Mouse (Mus musculus): ENCODE measurements around the gene Edrf1. TPM values are rescaled to one million over a fixed set of nuclear protein-coding genes. Genes with fewer than 3 reads are reported as not detected.
A peak's percentile ranks its signal among the peaks of the same experiment; 100 is the strongest.

Edrf1 gene
- polyA plus RNA-seq, 1 experiment = 28.3 TPM

DNA sequence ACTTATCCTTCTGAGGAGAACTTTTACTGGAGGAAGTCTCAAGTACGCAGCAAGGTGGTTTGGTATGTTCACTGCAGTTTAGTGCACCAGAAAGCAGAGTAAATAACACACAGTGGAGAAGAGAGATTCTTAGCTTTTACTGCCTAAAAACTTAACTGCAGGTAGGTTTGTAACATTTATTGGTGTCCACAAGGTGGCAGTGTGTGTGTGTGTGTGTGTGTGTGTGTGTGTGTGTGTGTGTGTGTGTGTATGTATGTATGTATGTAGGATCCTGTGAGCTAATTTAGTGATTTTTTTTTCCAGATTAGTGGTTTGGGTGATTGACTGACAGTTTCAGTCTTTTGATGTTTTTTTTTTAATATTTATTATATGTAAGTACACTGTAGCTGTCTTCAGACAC, 31.7 kb downstream of the Edrf1 start:
- no peak overlapping the region for H3K27ac ChIP-seq (ENCODE audit: insufficient read depth, low read length)
- no peak for DNase-seq
- 93% methylated on average over 1 of the region's 1 CpGs for WGBS
- H3K27me3 ChIP-seq (ENCODE audit: control insufficient read depth, insufficient read depth, low read length) = no peaks in the 10 kb centered on the region
- no peaks in the 10 kb centered on the region for H3K4me1 ChIP-seq (ENCODE audit: control insufficient read depth, insufficient read depth, low read length)
- TF ChIP-seq CTCF (IDR thresholded peaks at IDR 0.05; ENCODE audit: borderline replicate concordance, insufficient read depth, low read depth, low read length) (peak; percentile 11; the same call in 1 of the 2 replicates), POLR2A (IDR thresholded peaks at IDR 0.05; ENCODE audit: borderline replicate concordance, insufficient read depth, low read length) (no peak)
- no peak overlapping the region for H3K4me3 ChIP-seq (replicated peaks; ENCODE audit: insufficient read depth, low read depth, low read length)

DNA sequence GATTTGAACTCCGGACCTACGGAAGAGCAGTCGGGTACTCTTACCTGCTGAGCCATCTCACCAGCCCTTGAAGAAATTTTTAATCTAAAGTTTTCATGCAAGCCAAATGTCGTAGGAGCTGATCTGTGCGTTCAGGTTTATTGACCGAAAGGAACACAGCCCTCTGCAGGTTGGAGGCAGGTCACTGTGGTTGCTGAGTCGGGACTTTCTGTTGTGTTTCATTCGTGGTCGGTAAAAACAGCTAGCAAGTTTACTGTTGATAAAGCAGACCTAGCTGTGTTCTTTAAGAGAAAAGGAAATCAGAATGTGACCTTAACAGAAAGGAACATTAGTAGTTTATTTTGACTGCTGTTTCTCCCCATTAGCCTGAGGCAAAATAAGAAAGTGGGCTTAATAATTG, 32.6 kb downstream of the Edrf1 start:
- no peak overlapping the region for H3K27ac ChIP-seq (ENCODE audit: insufficient read depth, low read length)
- DNase-seq = no peak
- WGBS = 93% methylated on average over 9 of the region's 9 CpGs
- no peak overlapping the region for H3K4me3 ChIP-seq (replicated peaks; ENCODE audit: insufficient read depth, low read depth, low read length)
- H3K27me3 ChIP-seq (ENCODE audit: control insufficient read depth, insufficient read depth, low read length) = no peaks in the 10 kb centered on the region
- no peaks in the 10 kb centered on the region for H3K4me1 ChIP-seq (ENCODE audit: control insufficient read depth, insufficient read depth, low read length)
- TF ChIP-seq CTCF (IDR thresholded peaks at IDR 0.05; ENCODE audit: borderline replicate concordance, insufficient read depth, low read depth, low read length) = no peak
- TF ChIP-seq POLR2A (IDR thresholded peaks at IDR 0.05; ENCODE audit: borderline replicate concordance, insufficient read depth, low read length) = no peak

DNA sequence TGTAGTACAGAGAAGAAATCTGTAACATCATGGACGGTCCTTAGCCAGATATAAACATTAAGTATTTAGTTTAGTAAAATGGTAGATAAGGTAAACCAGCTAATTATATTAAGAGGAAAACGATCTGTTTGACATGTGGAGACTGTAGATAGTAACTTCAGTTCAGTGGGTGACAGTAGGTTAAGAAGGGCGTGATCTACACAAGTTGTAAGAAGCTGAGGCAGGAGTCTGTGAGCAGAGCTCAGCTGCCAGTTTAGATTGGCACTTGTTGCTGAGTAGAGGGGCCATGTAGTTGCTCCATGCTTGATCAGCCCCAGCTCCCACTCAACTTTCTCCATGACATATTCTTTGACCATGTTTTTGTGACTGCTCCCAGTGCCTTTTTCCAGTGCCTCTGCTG, 33.5 kb downstream of the Edrf1 start:
- Histone ChIP-seq H3K27me3 (ENCODE audit: control insufficient read depth, insufficient read depth, low read length) (no peaks in the 10 kb centered on the region), H3K4me3 (replicated peaks; ENCODE audit: insufficient read depth, low read depth, low read length) (no peak overlapping the region), H3K4me1 (ENCODE audit: control insufficient read depth, insufficient read depth, low read length) (no peaks in the 10 kb centered on the region), H3K27ac (ENCODE audit: insufficient read depth, low read length) (no peak overlapping the region)
- DNase-seq = no peak
- TF ChIP-seq CTCF (IDR thresholded peaks at IDR 0.05; ENCODE audit: borderline replicate concordance, insufficient read depth, low read depth, low read length) (no peak), POLR2A (IDR thresholded peaks at IDR 0.05; ENCODE audit: borderline replicate concordance, insufficient read depth, low read length) (no peak)
- WGBS = 92% methylated on average over 3 of the region's 3 CpGs

DNA sequence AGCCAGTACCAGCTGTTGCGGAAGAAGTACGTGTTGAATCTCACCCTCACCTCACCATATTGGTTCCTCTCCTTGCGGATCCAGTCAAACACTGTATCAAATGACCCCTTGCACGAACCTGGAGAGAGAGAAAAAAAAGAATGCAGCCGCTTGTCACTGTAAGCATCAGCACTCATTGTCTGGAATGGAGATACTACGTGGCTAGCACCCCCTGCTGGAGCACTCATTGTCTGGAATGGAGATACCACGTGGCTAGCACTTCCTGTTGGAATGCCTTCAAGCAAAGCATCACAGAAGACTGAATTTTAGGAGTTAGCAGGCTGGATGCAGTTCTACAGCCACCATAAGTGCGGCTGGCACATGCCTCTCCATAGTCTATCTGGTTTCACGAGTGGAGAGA, 38.7 kb downstream of the Edrf1 start:
- WGBS = 71% methylated on average over 9 of the region's 9 CpGs
- TF ChIP-seq POLR2A (IDR thresholded peaks at IDR 0.05; ENCODE audit: borderline replicate concordance, insufficient read depth, low read length) = no peak
- no peak; the same call in 1 of the 2 replicates for TF ChIP-seq CTCF (IDR thresholded peaks at IDR 0.05; ENCODE audit: borderline replicate concordance, insufficient read depth, low read depth, low read length)
- Histone ChIP-seq H3K27ac (ENCODE audit: insufficient read depth, low read length) (no peak overlapping the region), H3K4me1 (ENCODE audit: control insufficient read depth, insufficient read depth, low read length) (peaks cover 21% of the 10 kb centered on the region), H3K27me3 (ENCODE audit: control insufficient read depth, insufficient read depth, low read length) (no peaks in the 10 kb centered on the region), H3K4me3 (replicated peaks; ENCODE audit: insufficient read depth, low read depth, low read length) (no peak overlapping the region)
- DNase-seq = no peak

DNA sequence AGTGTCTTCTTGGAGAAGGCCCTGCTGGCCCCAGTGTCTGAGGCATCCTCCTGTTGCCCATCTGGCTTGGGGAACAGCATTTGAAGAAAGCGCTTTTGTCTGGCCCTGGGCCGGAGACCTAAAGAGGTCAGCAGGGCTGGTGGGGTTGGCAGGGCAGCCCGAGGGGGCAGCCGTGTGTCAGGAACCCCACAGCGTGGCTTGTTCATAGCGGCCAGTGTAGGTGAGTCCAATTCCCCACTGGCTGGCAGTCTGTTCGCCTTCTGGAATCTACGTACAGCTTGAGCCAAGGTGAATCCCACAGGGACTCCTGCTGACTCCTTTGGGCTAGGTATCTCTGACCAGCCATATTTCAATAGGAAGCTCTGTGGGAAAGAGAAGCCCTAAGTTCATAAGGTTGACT, 41.4 kb downstream of the Edrf1 start:
- WGBS = 10% methylated on average over 8 of the region's 8 CpGs
- TF ChIP-seq POLR2A (IDR thresholded peaks at IDR 0.05; ENCODE audit: borderline replicate concordance, insufficient read depth, low read length) = no peak
- no peak for TF ChIP-seq CTCF (IDR thresholded peaks at IDR 0.05; ENCODE audit: borderline replicate concordance, insufficient read depth, low read depth, low read length)
- H3K27me3 ChIP-seq (ENCODE audit: control insufficient read depth, insufficient read depth, low read length) = no peaks in the 10 kb centered on the region
- no peak overlapping the region for H3K4me3 ChIP-seq (replicated peaks; ENCODE audit: insufficient read depth, low read depth, low read length)
- H3K27ac ChIP-seq (ENCODE audit: insufficient read depth, low read length) = no peak overlapping the region
- DNase-seq = peak; percentile 77 to 86
- H3K4me1 ChIP-seq (ENCODE audit: control insufficient read depth, insufficient read depth, low read length) = peaks cover 21% of the 10 kb centered on the region

DNA sequence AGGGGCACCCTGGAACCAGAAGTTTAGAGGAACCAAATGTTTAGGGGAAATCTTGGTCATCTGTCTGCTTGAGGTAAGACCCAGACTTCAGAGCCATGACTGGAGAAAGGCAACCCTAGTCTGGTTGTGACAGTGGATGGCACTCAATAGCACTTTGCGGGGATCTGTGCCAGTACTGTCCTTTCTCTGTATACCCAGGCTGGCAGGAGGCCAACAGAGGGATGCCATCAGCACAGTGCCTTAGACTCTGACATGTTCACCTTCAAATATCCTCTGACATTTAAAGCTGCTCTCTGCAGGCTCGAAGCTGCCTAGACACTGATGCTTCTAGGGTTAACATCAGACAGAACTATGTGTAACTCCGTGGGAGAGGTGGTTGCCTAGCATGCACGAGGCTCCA, 42.1 kb downstream of the Edrf1 start:
- DNase-seq = peak; percentile 54
- Histone ChIP-seq H3K4me3 (replicated peaks; ENCODE audit: insufficient read depth, low read depth, low read length) (no peak overlapping the region), H3K4me1 (ENCODE audit: control insufficient read depth, insufficient read depth, low read length) (peaks cover 21% of the 10 kb centered on the region), H3K27ac (ENCODE audit: insufficient read depth, low read length) (no peak overlapping the region), H3K27me3 (ENCODE audit: control insufficient read depth, insufficient read depth, low read length) (no peaks in the 10 kb centered on the region)
- WGBS = 17% methylated on average over 4 of the region's 4 CpGs
- TF ChIP-seq POLR2A (IDR thresholded peaks at IDR 0.05; ENCODE audit: borderline replicate concordance, insufficient read depth, low read length) (no peak), CTCF (IDR thresholded peaks at IDR 0.05; ENCODE audit: borderline replicate concordance, insufficient read depth, low read depth, low read length) (no peak)

DNA sequence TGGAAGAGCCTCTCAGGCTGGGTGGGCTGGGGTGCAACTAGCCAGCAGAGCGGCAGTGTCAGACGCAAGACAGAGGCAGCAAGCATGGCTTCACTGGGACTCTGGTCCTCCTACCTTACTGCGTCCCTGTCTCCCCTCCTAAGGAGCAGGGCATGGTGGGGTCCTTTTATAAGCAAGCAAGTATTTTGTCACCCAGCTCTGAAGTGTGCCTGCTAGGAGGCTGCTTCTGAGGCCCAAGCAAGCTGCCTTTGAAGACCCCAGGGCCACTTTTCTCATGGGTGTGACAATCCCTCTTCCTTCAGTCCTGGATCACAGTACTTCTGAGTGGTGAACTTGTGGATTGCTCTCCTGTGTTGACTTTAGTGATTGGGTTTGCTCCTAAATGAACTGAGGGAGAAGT, 42.6 kb downstream of the Edrf1 start, which contains the start of gene Mmp21:
Gene Mmp21 (minus strand): TSS at position 101 of the 400 bp plus-strand sequence.
- no peak within 1 kb of the TSS for H3K4me3 ChIP-seq (replicated peaks; ENCODE audit: insufficient read depth, low read depth, low read length)
- H3K27ac ChIP-seq (ENCODE audit: insufficient read depth, low read length) = no peak within 1 kb of the TSS
- WGBS = 85% methylated on average over 3 of the region's 3 CpGs
- peaks cover 21% of the 10 kb centered on the region for H3K4me1 ChIP-seq (ENCODE audit: control insufficient read depth, insufficient read depth, low read length)
- TF ChIP-seq POLR2A (IDR thresholded peaks at IDR 0.05; ENCODE audit: borderline replicate concordance, insufficient read depth, low read length) (no peak), CTCF (IDR thresholded peaks at IDR 0.05; ENCODE audit: borderline replicate concordance, insufficient read depth, low read depth, low read length) (no peak)
- DNase-seq = no peak
- H3K27me3 ChIP-seq (ENCODE audit: control insufficient read depth, insufficient read depth, low read length) = no peaks in the 10 kb centered on the region

DNA sequence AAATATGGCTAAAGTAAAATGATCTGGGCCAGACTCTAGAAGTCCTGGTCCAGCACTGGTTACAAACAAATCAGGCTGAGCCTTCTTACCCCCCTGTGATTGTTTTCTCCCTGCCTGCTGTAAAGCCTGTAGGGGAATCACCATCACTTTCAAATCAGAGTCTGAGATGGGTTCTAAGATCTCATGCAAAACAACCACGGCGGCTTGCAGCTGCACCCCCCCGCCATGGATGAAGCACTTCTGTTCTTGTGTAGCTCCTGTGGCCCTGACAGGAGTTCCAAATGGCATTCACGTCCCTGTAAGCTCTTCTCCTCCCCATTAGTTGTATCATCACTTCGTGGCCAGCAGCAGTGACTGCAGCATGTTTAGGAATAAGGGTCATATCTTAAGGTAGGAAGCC, 46.3 kb downstream of the Edrf1 start:
- 89% methylated on average over 5 of the region's 5 CpGs for WGBS
- no peak overlapping the region for H3K4me3 ChIP-seq (replicated peaks; ENCODE audit: insufficient read depth, low read depth, low read length)
- H3K27ac ChIP-seq (ENCODE audit: insufficient read depth, low read length) = no peak overlapping the region
- peaks cover 15% of the 10 kb centered on the region for H3K4me1 ChIP-seq (ENCODE audit: control insufficient read depth, insufficient read depth, low read length)
- DNase-seq = no peak
- TF ChIP-seq CTCF (IDR thresholded peaks at IDR 0.05; ENCODE audit: borderline replicate concordance, insufficient read depth, low read depth, low read length) = no peak
- TF ChIP-seq POLR2A (IDR thresholded peaks at IDR 0.05; ENCODE audit: borderline replicate concordance, insufficient read depth, low read length) = no peak
- no peaks in the 10 kb centered on the region for H3K27me3 ChIP-seq (ENCODE audit: control insufficient read depth, insufficient read depth, low read length)
